Mouse (Mus musculus) forebrain, embryonic 11.5 days (tissue): ENCODE measurements around the gene Cela1. TPM values are rescaled to one million over a fixed set of nuclear protein-coding genes. Genes with fewer than 3 reads are reported as not detected.

Experiments used
- ATAC-seq: fragments of 200-750 bp; cut with Nextera tagmentation; replicated peaks from 2 replicates; pipeline ENCODE4 v1.8.0; 2017; ENCODE audit warnings: moderate TSS enrichment; ENCODE audit not compliant: low FRiP score
- DNase-seq: peaks from one replicate; pipeline ENCODE4 v3.0.0-alpha.2; 2017; ENCODE audit warnings: low spot score
- H3K27ac ChIP-seq: fragments of 300-500 bp; sonication (generic); 2 replicates; pipeline ENCODE4 v1.5.1; 2014; ENCODE audit warnings: low read depth, low read length
- H3K27me3 ChIP-seq: fragments of 300-500 bp; sonication (generic); 2 replicates; pipeline ENCODE4 v1.6.1; 2014; ENCODE audit warnings: mild to moderate bottlenecking, low read length, mixed read lengths; ENCODE audit not compliant: control insufficient read depth, insufficient read depth
- H3K36me3 ChIP-seq: fragments of 300-500 bp; sonication (generic); 2 replicates; pipeline ENCODE4 v1.6.1; 2014; ENCODE audit warnings: mild to moderate bottlenecking, low read length, moderate library complexity, mixed read lengths; ENCODE audit not compliant: control insufficient read depth, insufficient read depth
- H3K4me1 ChIP-seq: fragments of 300-500 bp; sonication (generic); replicated peaks from 2 replicates; pipeline ENCODE4 v1.6.1; 2014; ENCODE audit warnings: low read length, mixed read lengths; ENCODE audit not compliant: control insufficient read depth, insufficient read depth
- H3K4me2 ChIP-seq: fragments of 300-500 bp; sonication (generic); 2 replicates; pipeline ENCODE4 v1.6.1; 2014; ENCODE audit warnings: low read depth, mild to moderate bottlenecking, low read length, moderate library complexity, mixed read lengths; ENCODE audit not compliant: severe bottlenecking
- H3K4me3 ChIP-seq: fragments of 300-500 bp; sonication (generic); 2 replicates; pipeline ENCODE4 v1.5.1; 2014; ENCODE audit warnings: low read depth, low read length
- H3K9ac ChIP-seq: fragments of 300-500 bp; sonication (generic); 2 replicates; pipeline ENCODE4 v1.6.1; 2014; ENCODE audit warnings: low read length
- H3K9me3 ChIP-seq: fragments of 300-500 bp; sonication (generic); 2 replicates; pipeline ENCODE4 v1.6.1; 2016; ENCODE audit warnings: low read length, mixed read lengths; ENCODE audit not compliant: control insufficient read depth
- WGBS: fragments of 180-500 bp; shearing (Covaris S2); extraction: QIAGEN DNeasy Blood & Tissue Kit; methylation state at CpG from one replicate; pipeline ENCODE4 v1.1.7; 2014; 5-methylcytosine and 5-hydroxymethylcytosine counted together
- polyA plus RNA-seq: library from polyadenylated mRNA; unstranded; fragments of >200 nt; fragmentation: Nextera tagmentation; extraction: Ambion mirVana; gene quantifications from 2 replicates; pipeline ENCODE4 v1.2.1, GENCODE M21; 2014

Cela1 gene
- polyA plus RNA-seq, 1 experiment from 2014 or later = 1.1 TPM

DNA sequence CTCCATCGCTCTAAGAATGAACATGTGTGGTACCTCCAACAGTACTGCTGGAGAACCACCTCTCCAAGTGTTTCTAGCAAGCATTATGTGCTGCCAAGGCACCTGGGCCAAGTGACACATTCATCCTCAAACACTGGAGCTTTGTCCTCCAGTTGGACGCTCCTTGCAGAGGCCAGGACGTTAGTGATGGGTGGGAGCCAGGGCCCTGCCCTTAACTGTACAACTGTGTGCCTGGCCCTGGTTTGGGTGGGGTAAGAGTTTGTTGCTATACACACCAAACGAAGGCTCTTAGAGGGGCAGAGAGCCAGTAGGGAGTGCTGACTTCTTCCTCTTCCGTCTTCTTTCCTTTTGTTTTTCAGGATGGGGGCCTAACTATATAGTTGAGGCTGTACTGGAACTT, 12.7 kb upstream of the Cela1 start:
- DNase-seq (no peak), ATAC-seq (no peak)
- WGBS = 77% methylated on average over 5 of the region's 5 CpGs
- Histone ChIP-seq H3K36me3 (no peaks in the 10 kb centered on the region), H3K27me3 (peaks cover 3% of the 10 kb centered on the region; the same call in 1 of the 2 replicates), H3K4me2 (no peak overlapping the region), H3K27ac (no peak overlapping the region), H3K4me1 (no peaks in the 10 kb centered on the region), H3K4me3 (no peak overlapping the region), H3K9me3 (no peaks in the 10 kb centered on the region), H3K9ac (no peak overlapping the region)

DNA sequence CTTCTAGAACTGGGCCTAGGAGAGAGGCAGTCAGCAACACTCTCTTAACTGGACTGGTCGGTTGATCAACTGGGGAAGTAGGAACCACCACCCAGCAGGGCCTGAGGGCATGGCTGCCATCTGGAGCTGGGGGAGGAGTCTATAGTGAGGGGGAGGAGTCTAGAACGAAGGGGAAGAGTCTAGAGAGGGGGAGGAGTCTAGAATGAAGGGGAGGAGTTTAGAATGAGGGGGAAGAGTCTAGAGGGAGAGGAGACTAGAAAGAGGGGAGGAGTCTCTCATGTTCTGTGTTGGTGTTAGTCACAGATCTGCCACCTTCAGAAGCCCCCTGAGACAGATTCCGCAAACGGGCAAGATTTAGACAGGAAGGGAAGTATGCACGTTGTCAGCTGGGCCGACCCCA, 11.7 kb upstream of the Cela1 start:
- Histone ChIP-seq H3K4me3 (no peak overlapping the region), H3K4me1 (no peaks in the 10 kb centered on the region), H3K4me2 (no peak overlapping the region), H3K9ac (no peak overlapping the region), H3K9me3 (no peaks in the 10 kb centered on the region), H3K27ac (no peak overlapping the region), H3K27me3 (peaks cover 3% of the 10 kb centered on the region; the same call in 1 of the 2 replicates), H3K36me3 (no peaks in the 10 kb centered on the region)
- no peak for ATAC-seq
- WGBS = 76% methylated on average over 6 of the region's 6 CpGs
- DNase-seq = no peak

DNA sequence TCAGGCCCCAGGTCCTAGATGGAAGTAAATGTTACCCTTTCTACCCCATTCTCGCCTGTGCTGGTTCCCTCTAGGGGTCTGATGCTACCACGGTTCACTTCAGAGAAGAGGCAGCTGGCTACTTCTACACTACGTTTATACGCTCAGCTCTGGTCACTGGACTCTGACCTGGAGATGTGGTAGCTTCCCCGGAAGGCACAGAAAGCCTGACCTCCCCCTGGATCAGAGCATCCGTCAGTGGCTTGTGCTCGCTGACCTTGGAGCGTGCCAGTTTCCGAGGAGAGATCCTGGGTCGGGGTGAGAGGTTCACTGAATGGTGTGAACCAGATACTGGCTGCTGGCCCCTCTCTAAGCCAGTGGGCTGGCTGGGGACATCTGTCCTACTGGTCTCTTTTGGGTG, 10.4 kb upstream of the Cela1 start:
- peaks cover under 1% of the 10 kb centered on the region; the same call in 1 of the 2 replicates for H3K27me3 ChIP-seq
- no peaks in the 10 kb centered on the region for H3K4me1 ChIP-seq
- no peaks in the 10 kb centered on the region for H3K9me3 ChIP-seq
- no peak overlapping the region for H3K9ac ChIP-seq
- ATAC-seq (no peak), DNase-seq (no peak)
- 85% methylated on average over 10 of the region's 10 CpGs for whole genome bisulfite sequencing
- no peak overlapping the region for H3K27ac ChIP-seq
- no peaks in the 10 kb centered on the region for H3K36me3 ChIP-seq
- H3K4me2 ChIP-seq = no peak overlapping the region
- no peak overlapping the region for H3K4me3 ChIP-seq

DNA sequence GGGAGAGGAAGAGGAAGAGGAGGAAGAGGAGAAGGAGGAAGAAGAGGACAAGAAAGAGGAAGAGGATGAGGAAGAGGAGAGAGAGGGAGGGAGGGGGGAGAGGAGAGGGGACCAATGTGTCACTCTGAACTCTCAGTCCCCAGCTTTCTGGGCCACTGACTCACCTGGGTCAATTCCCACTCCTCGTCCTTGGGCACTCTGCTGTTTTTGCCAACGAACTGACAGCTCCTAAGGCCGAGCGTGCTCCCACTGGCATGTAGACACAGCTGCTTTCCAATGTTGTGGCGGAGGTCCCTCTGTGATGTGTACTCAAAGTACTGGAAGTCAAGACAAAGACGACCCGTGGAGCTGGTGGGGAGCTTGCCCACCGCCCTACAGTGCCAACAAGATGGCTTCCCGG, 6.7 kb upstream of the Cela1 start:
- 91% methylated on average over 9 of the region's 9 CpGs for WGBS
- Histone ChIP-seq H3K4me2 (no peak overlapping the region), H3K27ac (no peak overlapping the region), H3K9ac (no peak overlapping the region), H3K36me3 (no peaks in the 10 kb centered on the region), H3K4me1 (no peaks in the 10 kb centered on the region), H3K27me3 (no peaks in the 10 kb centered on the region), H3K4me3 (no peak overlapping the region), H3K9me3 (peaks cover 7% of the 10 kb centered on the region; the same call in 1 of the 2 replicates)
- no peak for DNase-seq
- ATAC-seq = no peak

DNA sequence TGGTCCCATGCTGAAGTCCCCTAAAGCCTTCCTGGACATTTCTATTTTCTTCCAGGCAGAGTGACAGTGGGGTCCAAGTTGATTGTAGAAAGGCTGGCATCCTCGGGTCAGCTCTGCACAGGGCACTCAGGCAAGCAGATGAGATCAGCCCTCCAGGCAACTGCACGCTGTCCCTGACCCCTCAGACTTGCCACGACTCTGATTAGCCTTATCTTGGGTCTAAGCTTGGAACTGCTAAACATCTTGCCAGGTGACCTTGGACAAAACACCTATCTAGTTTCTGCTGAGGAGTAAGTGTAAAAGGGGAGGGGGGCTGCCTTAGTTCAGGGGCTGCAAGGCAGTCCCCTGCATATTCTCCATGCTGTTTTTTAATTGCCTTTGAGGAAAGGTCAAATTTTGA, 4.3 kb upstream of the Cela1 start:
- WGBS = 85% methylated on average over 3 of the region's 3 CpGs
- H3K9ac ChIP-seq = no peak overlapping the region
- no peaks in the 10 kb centered on the region for H3K4me1 ChIP-seq
- ATAC-seq (no peak), DNase-seq (no peak)
- H3K9me3 ChIP-seq = peaks cover 7% of the 10 kb centered on the region; the same call in 1 of the 2 replicates
- H3K27ac ChIP-seq = no peak overlapping the region
- H3K27me3 ChIP-seq = no peaks in the 10 kb centered on the region
- no peak overlapping the region for H3K4me2 ChIP-seq
- no peaks in the 10 kb centered on the region for H3K36me3 ChIP-seq
- H3K4me3 ChIP-seq = no peak overlapping the region

DNA sequence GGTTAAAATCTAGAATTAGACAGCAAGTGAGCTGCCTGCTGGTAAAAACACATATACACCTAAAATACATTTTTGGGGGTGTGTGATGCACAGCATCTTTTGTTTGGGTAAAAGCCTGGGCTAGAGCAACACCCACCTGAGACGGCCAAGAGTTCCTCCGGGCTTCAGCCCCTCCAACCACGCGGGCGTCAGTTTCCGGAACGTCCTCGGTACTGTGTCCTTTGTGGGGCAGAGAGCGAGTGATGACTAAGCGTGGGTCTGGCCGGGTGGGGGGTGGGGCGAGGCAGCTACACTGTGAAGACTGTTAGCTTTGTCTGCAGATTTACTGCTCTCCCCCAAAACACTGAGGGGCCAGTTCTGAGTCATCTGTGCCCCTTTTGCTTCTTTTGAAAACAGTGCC, 732 bp downstream of the Cela1 start:
- WGBS = 67% methylated on average over 12 of the region's 12 CpGs
- Histone ChIP-seq H3K9me3 (peaks cover 7% of the 10 kb centered on the region; the same call in 1 of the 2 replicates), H3K27me3 (no peaks in the 10 kb centered on the region), H3K36me3 (no peaks in the 10 kb centered on the region), H3K4me1 (no peaks in the 10 kb centered on the region), H3K27ac (no peak overlapping the region), H3K4me3 (no peak overlapping the region), H3K9ac (no peak overlapping the region), H3K4me2 (no peak overlapping the region)
- no peak for DNase-seq
- ATAC-seq = no peak

DNA sequence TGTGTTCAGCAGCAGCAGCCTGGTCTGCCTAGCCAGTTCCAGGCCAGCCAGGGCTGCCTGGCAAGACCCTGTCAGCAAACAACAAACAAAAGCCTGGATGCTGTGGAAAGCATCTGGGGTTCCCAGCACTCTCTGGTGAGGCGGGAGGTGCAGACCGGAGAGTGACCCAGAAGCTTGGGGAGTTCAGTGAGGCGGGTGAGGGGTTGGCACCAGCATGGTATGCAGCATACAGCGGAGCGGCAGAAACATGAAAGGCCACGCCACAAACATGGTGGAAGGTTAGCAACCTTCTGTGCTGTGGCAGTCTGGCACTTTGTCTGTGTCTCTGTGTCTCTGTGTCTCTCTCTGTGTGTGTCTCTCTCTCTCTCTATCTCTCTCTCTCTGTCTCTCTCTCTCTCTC, 1.3 kb downstream of the Cela1 start:
- Histone ChIP-seq H3K27ac (no peak overlapping the region), H3K9me3 (peaks cover 7% of the 10 kb centered on the region; the same call in 1 of the 2 replicates), H3K9ac (no peak overlapping the region), H3K4me3 (no peak overlapping the region), H3K36me3 (no peaks in the 10 kb centered on the region), H3K4me1 (no peaks in the 10 kb centered on the region), H3K27me3 (no peaks in the 10 kb centered on the region), H3K4me2 (no peak overlapping the region)
- 82% methylated on average over 6 of the region's 6 CpGs for WGBS
- no peak for ATAC-seq
- DNase-seq = no peak

DNA sequence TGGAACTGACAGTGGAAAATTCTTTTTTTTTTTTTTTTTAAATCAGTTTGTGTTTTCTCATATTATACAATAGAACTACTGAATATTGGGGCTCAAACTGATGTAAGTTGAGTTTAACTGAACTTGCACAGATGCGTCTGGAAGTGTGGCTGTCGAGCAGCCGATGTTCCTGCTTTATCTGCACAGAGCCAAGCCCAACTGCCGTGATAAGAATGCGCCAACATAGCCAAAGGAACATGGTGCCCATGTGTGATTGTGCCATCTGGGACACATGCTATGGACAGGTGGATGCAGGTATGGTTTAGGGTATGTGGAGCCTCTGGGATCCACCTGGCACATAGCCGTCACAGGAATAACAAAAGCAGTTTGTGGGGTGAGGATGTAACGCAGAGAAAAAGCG, 1.9 kb downstream of the Cela1 start:
- Histone ChIP-seq H3K27ac (no peak overlapping the region), H3K9ac (no peak overlapping the region), H3K36me3 (no peaks in the 10 kb centered on the region), H3K4me3 (no peak overlapping the region), H3K4me2 (no peak overlapping the region), H3K4me1 (no peaks in the 10 kb centered on the region), H3K9me3 (peaks cover 6% of the 10 kb centered on the region; the same call in 1 of the 2 replicates), H3K27me3 (no peaks in the 10 kb centered on the region)
- ATAC-seq (no peak), DNase-seq (no peak)
- WGBS = 90% methylated on average over 8 of the region's 8 CpGs

DNA sequence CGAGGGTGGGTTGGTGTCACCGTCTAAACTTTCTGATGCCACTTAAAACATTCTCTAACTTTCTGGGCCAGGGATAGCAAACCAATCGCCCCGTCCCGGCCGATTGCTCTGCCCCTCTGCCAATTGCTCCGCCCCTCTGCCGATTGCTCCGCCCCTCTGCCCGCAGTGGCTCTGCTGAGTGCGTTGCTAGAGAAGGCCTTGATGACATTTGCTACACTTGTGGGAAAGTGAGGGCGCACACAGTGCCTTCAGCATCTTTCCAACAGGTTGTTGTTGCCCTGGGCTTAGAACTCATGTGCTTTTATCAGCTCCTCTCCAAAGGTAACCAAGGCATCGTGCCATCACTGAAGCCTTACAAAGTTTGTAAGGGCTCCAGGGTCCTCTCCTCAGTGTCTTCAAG, 2.5 kb downstream of the Cela1 start:
- ATAC-seq (no peak), DNase-seq (no peak)
- Histone ChIP-seq H3K4me2 (no peak overlapping the region), H3K9ac (no peak overlapping the region), H3K27me3 (no peaks in the 10 kb centered on the region), H3K4me3 (no peak overlapping the region), H3K9me3 (peaks cover under 1% of the 10 kb centered on the region; the same call in 1 of the 2 replicates), H3K4me1 (no peaks in the 10 kb centered on the region), H3K36me3 (no peaks in the 10 kb centered on the region), H3K27ac (no peak overlapping the region)
- WGBS = 21% methylated on average over 13 of the region's 13 CpGs
